Mouse (Mus musculus): ENCODE data around the gene Dnajb8. TPM values are rescaled to one million over a fixed set of nuclear protein-coding genes. Genes with fewer than 3 reads are reported as not detected.
A peak's percentile ranks its signal among the peaks of the same experiment; 100 is the strongest.

Dnajb8 gene
- total and polyA plus RNA-seq, 3 experiments, result not detected

DNA sequence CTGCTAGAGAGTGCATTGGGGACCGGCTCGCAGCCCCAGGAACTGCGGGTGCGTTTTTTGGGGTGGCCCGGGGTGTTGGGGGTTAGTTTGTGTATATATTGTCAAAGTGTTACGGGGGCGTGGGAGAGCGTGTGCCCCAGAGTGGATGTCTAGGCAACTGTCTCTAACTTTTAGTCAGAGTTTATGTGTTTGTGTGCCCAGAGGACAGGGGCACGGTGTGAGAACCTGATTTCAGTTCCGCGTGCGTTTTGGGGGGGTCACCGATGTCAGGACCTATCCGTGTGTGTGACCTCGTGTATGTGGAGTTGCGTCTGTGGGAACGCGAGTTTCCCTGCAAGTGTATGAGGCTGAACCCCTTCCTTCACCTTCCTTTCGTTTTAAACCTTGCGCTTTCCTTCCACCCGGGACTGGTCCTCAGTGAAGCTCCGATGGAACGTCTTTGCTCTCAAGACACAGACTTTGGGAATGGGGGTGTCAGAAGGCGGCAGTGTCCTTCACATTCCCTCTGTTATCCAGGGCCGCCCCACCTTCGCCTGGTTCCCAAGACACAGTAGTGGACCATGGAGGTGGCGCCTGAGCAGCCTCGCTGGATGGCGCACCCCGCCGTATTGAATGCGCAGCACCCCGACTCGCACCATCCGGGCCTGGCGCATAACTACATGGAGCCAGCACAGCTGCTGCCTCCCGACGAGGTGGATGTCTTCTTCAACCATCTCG, 22.9 kb upstream of the Dnajb8 start:
- DNase-seq, result peak; percentile 37

DNA sequence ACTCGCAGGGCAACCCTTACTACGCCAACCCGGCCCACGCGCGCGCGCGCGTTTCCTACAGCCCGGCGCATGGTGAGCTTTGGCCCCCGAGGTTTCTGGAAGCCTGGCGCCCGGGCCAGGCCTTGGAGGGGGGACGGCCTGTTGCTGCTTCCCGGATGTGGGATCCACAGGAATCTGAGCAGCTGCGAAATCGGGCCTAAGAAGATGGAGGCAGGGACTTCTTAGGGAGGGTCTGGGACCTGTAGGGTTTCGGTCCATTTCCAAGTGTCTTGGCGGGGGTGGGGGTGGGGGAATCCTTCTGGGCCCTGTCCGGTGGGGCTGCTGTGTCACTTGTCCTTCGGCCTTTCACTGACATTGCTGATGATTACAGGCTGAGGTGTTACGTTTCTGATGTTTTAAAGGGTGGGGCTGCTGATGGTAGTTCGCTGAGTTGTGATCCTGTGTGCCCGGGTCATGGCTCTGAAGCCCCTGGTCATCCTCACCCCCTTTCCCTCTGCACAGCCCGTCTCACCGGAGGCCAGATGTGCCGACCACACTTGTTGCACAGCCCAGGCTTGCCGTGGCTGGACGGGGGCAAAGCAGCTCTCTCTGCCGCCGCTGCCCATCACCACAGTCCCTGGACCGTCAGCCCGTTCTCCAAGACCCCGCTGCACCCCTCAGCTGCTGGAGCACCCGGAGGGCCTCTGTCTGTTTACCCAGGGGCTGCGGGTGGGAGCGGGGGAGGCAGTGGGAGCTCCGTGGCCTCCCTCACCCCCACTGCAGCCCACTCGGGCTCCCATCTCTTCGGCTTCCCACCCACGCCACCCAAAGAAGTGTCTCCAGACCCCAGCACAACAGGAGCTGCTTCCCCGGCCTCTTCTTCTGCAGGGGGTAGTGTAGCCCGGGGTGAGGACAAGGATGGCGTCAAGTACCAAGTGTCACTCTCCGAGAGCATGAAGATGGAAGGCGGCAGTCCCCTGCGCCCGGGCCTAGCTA, 22.1 kb upstream of the Dnajb8 start:
- DNase-seq, result no peak

DNA sequence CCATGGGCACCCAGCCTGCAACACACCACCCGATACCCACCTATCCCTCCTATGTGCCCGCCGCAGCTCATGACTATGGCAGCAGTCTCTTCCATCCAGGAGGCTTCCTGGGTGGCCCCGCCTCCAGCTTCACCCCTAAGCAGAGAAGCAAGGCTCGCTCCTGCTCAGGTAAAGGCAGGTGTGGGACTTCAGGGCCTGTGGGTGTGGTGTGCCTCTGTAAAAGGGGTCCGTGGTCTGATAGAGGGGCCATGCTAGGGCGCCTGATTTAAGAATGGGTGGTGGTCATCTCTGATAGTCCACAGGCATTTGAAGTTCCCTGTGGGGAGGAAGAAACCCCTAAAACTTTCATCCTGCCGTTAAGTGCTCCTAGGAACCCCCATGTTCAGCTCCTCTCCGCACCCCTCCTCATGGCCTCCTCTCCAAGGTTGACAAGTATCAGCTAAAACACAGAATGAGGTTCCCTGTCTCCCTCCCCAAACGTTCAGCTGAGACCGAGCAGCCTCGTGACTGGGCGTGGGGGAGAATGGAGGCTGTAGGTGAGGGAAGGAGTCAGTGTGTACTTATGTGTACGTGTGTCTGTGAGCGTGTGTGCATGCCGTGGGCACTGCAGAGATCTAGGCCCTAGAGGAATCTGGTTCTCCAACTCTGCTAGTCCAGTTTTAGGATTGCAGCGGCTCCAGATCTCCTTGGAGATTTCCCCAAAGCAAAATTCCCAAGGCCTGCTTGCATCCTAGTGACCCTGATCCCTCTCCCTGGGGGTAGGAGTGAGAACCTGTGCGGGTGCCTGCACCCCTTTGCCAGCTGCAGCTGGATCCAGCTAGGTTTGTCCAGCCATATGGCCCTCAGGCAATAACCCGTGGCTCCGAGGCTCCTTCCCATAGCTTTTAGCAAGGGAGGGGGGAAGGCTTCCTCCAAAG, 21.1 kb upstream of the Dnajb8 start:
- DNase-seq, result peak; percentile 7

DNA sequence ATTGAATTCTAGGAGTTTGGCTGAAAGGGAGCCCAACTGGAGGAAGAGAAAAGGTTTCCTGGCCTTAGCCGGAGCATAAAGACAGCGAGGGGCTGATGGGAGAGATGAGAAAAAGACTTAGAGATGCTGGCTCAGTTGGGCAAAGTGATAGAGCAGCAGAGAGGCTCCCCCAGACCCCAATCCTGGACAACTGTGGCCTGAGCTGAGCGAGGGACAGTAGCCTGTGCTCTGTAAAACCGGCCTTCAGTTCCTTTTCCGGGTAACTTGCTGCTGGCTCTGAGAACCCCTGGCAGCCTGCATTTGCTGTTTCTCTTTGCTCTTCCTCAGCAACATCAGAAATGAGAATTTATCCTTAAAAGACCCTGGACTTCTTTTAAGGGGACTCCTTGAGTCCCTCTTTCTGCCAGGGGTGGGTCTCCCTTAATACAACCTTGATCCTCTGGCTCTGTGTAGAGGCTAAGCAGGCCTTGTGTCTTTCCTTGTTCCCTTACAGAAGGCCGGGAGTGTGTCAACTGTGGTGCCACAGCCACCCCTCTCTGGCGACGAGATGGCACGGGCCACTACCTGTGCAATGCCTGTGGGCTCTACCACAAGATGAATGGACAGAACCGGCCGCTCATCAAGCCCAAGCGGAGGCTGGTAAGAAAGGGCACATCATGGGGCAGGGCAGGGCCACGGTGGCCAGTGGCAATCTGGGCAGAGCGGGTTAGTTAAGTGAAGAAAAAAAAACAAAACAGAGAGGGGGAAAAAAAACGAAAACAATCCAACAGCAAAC, 20.0 kb upstream of the Dnajb8 start:
- DNase-seq, result peak; percentile 24

- DNase-seq, result peak; percentile 73
Observed at GRCm38 (mm10) chr6:88202921-88203690, 19.0 kb upstream of the Dnajb8 start.

GRCm38 (mm10) chr6:88203791-88204405, 18.2 kb upstream of the Dnajb8 start:
- DNase-seq, result peak; percentile 52

- DNase-seq, result peak; percentile 5
Observed at GRCm38 (mm10) chr6:88204531-88205385, 17.3 kb upstream of the Dnajb8 start.

GRCm38 (mm10) chr6:88205386-88205700, 16.7 kb upstream of the Dnajb8 start:
- DNase-seq, result peak; percentile 24

- DNase-seq, result peak; percentile 50
Observed at GRCm38 (mm10) chr6:88205937-88206336, 16.1 kb upstream of the Dnajb8 start.

DNA sequence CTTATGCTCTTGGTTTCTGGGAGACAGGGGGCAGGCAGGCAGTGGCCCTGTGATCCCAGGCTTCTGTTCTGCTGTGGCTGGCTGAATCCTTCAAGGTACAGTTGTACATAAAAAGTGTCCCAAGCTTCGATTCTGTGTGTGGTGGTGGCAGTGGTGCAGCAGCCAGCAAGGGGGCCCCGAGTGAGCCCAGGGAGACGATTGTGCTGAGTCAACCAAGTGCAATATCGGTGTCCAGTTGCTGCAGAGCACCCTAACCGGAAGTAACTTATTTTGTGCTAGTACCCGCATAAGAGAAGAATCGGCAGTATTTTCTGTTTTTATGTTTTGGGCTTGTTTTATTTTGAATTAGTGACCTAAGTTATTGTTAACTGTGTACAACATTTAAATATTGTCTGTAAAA, 15.5 kb upstream of the Dnajb8 start:
- no peak for DNase-seq

GRCm38 (mm10) chr6:88207403-88208033, 14.6 kb upstream of the Dnajb8 start:
- no peak for DNase-seq

GRCm38 (mm10) chr6:88208321-88208720, 13.7 kb upstream of the Dnajb8 start:
- DNase-seq, result no peak

DNA sequence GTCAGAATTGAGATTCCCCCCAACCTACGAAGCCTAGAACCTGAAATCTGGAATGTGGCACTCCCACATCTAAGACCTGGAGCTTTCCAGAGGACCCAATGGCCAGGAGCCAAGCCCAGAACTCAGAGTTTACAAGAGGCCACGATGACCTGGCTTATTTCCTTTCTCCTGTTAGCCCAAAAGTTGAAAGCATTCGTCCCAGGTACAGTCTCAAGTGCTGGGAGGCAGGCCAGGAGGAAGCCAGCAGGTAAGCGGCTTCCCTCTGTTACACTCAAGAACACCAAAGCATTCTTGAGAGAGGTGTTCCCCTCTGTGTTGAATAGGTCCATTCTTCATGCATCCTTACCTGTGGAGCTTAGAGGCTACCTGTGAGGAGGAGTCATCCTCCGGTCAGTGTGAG, 12.6 kb upstream of the Dnajb8 start:
- DNase-seq, result no peak

- DNase-seq, result no peak
Observed at GRCm38 (mm10) chr6:88210182-88210581, 11.9 kb upstream of the Dnajb8 start.

DNA sequence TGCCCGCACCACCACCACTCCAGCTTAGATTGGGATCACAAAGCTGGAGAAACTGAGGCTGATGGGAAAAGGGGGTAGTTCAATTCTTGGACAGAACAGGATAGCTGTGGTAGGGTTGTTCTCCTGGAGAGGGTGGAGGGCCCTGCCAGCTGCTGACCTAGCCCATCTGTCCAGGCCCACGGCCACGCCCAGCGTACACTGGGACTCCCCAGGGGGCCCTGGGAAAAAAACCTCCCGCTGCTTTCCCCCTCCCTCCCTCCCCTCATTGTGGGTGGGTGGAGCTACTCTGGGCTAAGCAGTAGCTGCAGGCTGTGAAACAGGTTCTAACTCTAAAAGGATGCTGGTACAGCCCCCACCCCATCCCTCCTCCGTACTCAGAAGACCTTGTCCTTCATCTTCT, 6.3 kb upstream of the Dnajb8 start:
- no peak for DNase-seq

GRCm38 (mm10) chr6:88216199-88216598, 5.9 kb upstream of the Dnajb8 start:
- DNase-seq, result no peak

DNA sequence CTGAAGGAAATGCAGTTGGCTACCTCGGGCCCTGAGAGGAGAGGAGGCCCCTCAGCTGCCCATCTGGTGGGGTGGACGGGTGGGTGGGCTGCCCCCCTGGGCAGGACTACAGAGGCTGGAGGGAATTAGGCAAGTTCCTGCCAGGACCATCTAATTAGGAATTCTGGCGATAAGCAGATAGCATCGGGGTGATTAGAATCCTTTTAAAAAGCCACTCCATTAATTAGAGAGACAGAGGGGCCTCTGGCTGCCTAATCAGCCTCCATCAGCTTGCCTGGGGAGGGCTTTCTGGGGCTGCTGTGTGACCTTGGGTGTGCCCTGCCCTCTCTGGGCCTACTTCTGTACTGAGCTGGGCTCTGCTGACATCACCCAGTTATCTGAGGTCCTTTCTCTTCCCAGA, 3.0 kb upstream of the Dnajb8 start:
- DNase-seq, result no peak

GRCm38 (mm10) chr6:88226570-88226994, 4.5 kb downstream of the Dnajb8 start:
- DNase-seq, result no peak

GRCm38 (mm10) chr6:88227537-88227936, 5.5 kb downstream of the Dnajb8 start:
- DNase-seq, result no peak

All from adrenal gland, adult 2 months (tissue).